Mouse (Mus musculus) myocyte (in vitro differentiated cells): ENCODE data around the gene Rrp8. TPM values are rescaled to one million over a fixed set of nuclear protein-coding genes. Genes with fewer than 3 reads are reported as not detected.

Source experiments
- H3K27me3 ChIP-seq: one replicate; pipeline ENCODE4 v1.6.1; 2011; ENCODE audit not compliant: control insufficient read depth, insufficient read depth, insufficient read length
- H3K36me3 ChIP-seq: one replicate; pipeline ENCODE4 v1.6.1; 2011; ENCODE audit not compliant: control insufficient read depth, insufficient read depth
- H3K4me2 ChIP-seq: one replicate; pipeline ENCODE4 v1.6.1; 2011; ENCODE audit warnings: low read depth, control low read depth
- H3K4me3 ChIP-seq: one replicate; pipeline ENCODE4 v1.5.1; 2011; ENCODE audit warnings: mild to moderate bottlenecking, control low read depth, moderate library complexity
- H3K79me2 ChIP-seq: one replicate; pipeline ENCODE4 v1.6.1; 2011; ENCODE audit not compliant: control insufficient read depth, insufficient read depth
- H3ac ChIP-seq: one replicate; pipeline ENCODE4 v1.6.1; 2011; ENCODE audit not compliant: control insufficient read depth, insufficient read length
- CEBPB ChIP-seq: IDR thresholded peaks from 2 replicates; pipeline ENCODE4 v1.6.1; 2011; ENCODE audit warnings: mild to moderate bottlenecking, moderate library complexity; ENCODE audit not compliant: poor library complexity, insufficient read depth, severe bottlenecking
- E2F4 ChIP-seq: IDR thresholded peaks from one replicate; pipeline ENCODE4 v1.6.1; 2011; ENCODE audit warnings: mild to moderate bottlenecking, control low read depth, moderate library complexity; ENCODE audit not compliant: insufficient read depth
- MAX ChIP-seq: IDR thresholded peaks from one replicate; pipeline ENCODE4 v1.6.1; 2011; ENCODE audit warnings: low read depth, mild to moderate bottlenecking, control low read depth
- MYOD1 ChIP-seq, 3 experiments: IDR thresholded peaks; one replicate each; pipeline ENCODE4 v1.6.1; 2011; ENCODE audit warnings: control low read depth in 2 of 3, low read depth in 2 of 3, mild to moderate bottlenecking in 2 of 3, moderate library complexity in 1 of 3; ENCODE audit not compliant: insufficient read length in 2 of 3, control insufficient read depth in 1 of 3
- MYOG ChIP-seq, 3 experiments: IDR thresholded peaks; one replicate each; pipeline ENCODE4 v1.6.1; 2011; ENCODE audit warnings: control low read depth in 2 of 3, low read depth in 2 of 3, mild to moderate bottlenecking in 2 of 3; ENCODE audit not compliant: insufficient read length in 2 of 3, control insufficient read depth in 1 of 3, insufficient read depth in 1 of 3
- POLR2A ChIP-seq: IDR thresholded peaks from one replicate; pipeline ENCODE4 v1.6.1; 2011; ENCODE audit warnings: low read depth, mild to moderate bottlenecking, control low read depth, moderate library complexity; ENCODE audit not compliant: insufficient read length
- POLR2AphosphoS2 ChIP-seq: IDR thresholded peaks from one replicate; pipeline ENCODE4 v1.6.1; 2011; ENCODE audit warnings: low read depth, control low read depth; ENCODE audit not compliant: insufficient read length
- REST ChIP-seq: IDR thresholded peaks from one replicate; pipeline ENCODE4 v1.6.1; 2011; ENCODE audit warnings: mild to moderate bottlenecking, control low read depth, moderate library complexity; ENCODE audit not compliant: insufficient read depth, insufficient read length
- SRF ChIP-seq: IDR thresholded peaks from one replicate; pipeline ENCODE4 v1.6.1; 2011; ENCODE audit warnings: low read depth; ENCODE audit not compliant: control insufficient read depth, insufficient read length
- TCF12 ChIP-seq: IDR thresholded peaks from one replicate; pipeline ENCODE4 v1.6.1; 2011; ENCODE audit warnings: mild to moderate bottlenecking, control low read depth; ENCODE audit not compliant: poor library complexity, insufficient read depth, severe bottlenecking
- TCF3 ChIP-seq: IDR thresholded peaks from one replicate; pipeline ENCODE4 v1.6.1; 2011; ENCODE audit warnings: low read depth, control low read depth; ENCODE audit not compliant: insufficient read length
- USF1 ChIP-seq: IDR thresholded peaks from one replicate; pipeline ENCODE4 v1.6.1; 2011; ENCODE audit warnings: low read depth, mild to moderate bottlenecking, control low read depth, moderate library complexity
- polyA plus RNA-seq: library from polyadenylated mRNA; unstranded; fragments of >200 nt; fragmentation: generic; extraction: Trizol; gene quantifications from one replicate; pipeline ENCODE4 v1.2.1, GENCODE M21; 2012; ENCODE audit warnings: missing spikeins

Rrp8 gene
- 15.5 TPM for polyA plus RNA-seq

DNA sequence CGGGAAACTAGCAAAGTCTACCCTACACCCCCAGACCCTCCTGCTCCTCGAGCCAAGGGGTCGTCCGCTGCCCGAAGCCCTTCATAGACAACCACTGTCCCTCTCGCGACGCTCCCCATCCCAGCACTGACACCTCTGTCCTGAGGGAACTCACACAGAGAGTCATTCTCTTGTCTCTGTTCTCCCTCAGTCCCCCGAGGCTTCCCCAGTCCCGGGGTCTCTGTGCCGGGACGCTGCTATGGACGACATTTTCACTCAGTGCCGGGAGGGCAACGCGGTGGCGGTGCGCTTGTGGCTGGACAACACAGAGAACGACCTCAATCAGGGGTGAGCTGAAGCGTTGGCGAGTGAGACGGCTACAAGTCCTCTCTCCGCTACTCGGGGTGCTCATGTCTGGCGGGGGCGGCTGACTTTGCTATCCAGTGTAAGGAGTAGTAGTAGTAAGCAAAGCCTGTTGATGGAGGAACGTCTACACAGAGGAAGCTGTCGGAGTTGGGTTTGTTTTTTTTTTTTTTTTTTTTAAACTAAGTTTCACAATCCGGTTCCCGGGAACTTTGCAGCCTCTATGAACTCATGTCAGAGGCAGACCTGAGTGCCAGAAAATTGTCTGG is at the start of gene Rrp8:
Gene Rrp8, minus strand, starts transcription at position 475 of the 611 bp plus-strand sequence.
- peaks cover 24% of the 10 kb centered on the region for H3K36me3 ChIP-seq

DNA sequence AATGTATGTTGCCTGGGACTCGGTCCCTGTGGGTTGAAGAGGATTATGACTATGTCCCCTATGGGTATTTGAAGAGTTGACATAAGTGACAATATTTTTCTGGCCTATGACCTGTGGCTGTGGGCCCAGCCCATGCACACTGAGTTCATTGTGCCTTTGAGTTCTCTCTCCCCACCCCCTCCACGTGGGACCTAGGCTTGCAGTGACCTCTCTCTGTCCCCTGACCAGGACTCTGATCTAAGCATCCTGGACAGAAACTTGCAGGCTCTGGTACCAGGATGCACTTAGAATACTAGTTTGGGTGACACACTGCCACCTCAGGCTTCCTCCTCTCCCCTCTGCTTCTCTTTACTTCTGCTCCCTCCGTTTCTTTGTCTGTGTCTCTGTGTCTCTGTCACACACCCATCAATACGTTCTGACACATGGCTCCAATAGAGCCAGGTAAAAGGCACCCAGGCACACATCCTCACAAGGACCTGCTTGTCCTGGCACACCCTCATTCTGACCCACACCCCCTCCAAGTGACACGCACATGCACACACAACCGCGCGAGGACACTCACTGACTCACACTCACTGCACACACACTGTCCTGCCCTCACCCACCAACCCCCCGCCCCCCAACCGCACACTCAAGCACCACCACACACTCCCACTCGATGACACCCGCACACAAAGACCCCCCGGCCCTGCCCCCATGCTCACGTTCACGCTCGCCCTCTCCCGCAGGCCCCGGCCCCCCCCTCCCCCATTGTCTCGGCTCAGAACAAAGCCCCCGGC is 49.5 kb upstream of the Rrp8 start:
- no peaks in the 10 kb centered on the region for H3K79me2 ChIP-seq
- TF ChIP-seq SRF (no peak), MYOG (IDR thresholded peaks at IDR 0.05; ENCODE audit: control insufficient read depth in 1 of 3, insufficient read depth in 1 of 3, insufficient read length in 2 of 3, low read depth in 2 of 3) (no peak), TCF12 (no peak), POLR2AphosphoS2 (no peak), USF1 (no peak), E2F4 (no peak), MAX (no peak), CEBPB (no peak), POLR2A (no peak), MYOD1 (IDR thresholded peaks at IDR 0.05; ENCODE audit: control insufficient read depth in 1 of 3, insufficient read length in 2 of 3, low read depth in 2 of 3) (no peak), REST (no peak), TCF3 (no peak)

More for the DNA sequence above, at the start of gene Rrp8:
- Histone ChIP-seq H3K27me3 (no peaks in the 10 kb centered on the region), H3ac (peak within 1 kb of the TSS; percentile 96), H3K4me3 (peak within 1 kb of the TSS; percentile 99), H3K4me2 (peak within 1 kb of the TSS; percentile 97), H3K79me2 (peaks cover 62% of the 10 kb centered on the region)
- no peak for TF ChIP-seq SRF
- TF ChIP-seq MYOD1 (IDR thresholded peaks at IDR 0.05; ENCODE audit: control insufficient read depth in 1 of 3, insufficient read length in 2 of 3, low read depth in 2 of 3) = no peak
- TF ChIP-seq POLR2A = peak; percentile 43

DNA sequence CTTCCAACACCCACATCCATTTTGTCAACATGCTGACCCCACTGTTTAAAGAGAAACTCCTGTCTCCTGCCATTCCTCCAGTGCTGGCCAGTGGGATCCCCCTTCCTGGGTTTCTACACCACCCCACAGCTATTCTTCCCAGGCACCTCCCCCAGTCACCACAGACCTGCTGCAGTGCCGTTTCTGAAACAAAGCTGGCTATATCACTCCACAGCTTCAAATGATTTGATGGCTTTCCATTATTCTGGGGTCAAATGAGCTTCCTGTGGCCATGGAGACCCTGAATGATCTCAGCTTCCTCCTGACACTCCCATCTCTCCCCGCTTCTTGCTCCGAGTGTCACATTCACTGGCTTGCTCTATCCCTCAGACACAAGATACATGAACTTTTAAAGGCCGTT is 47.4 kb upstream of the Rrp8 start:
- no peaks in the 10 kb centered on the region for H3K36me3 ChIP-seq
- H3K79me2 ChIP-seq = no peaks in the 10 kb centered on the region
- H3ac ChIP-seq = no peak overlapping the region
- H3K4me3 ChIP-seq = no peak overlapping the region
- peaks cover 15% of the 10 kb centered on the region for H3K27me3 ChIP-seq
- no peak for TF ChIP-seq USF1
- no peak overlapping the region for H3K4me2 ChIP-seq

More for the DNA sequence above, 49.5 kb upstream of the Rrp8 start:
- Histone ChIP-seq H3K4me3 (no peak overlapping the region), H3K4me2 (no peak overlapping the region), H3K36me3 (no peaks in the 10 kb centered on the region), H3K27me3 (peaks cover 15% of the 10 kb centered on the region), H3ac (no peak overlapping the region)

- TF ChIP-seq TCF12 (no peak), POLR2AphosphoS2 (no peak), CEBPB (no peak), MAX (no peak), TCF3 (no peak), MYOD1 (IDR thresholded peaks at IDR 0.05; ENCODE audit: control insufficient read depth in 1 of 3, insufficient read length in 2 of 3, low read depth in 2 of 3) (no peak), MYOG (IDR thresholded peaks at IDR 0.05; ENCODE audit: control insufficient read depth in 1 of 3, insufficient read depth in 1 of 3, insufficient read length in 2 of 3, low read depth in 2 of 3) (no peak), E2F4 (no peak), USF1 (no peak)
- H3ac ChIP-seq = no peak overlapping the region
- H3K27me3 ChIP-seq = peaks cover 15% of the 10 kb centered on the region
- no peak overlapping the region for H3K4me3 ChIP-seq
- no peak overlapping the region for H3K4me2 ChIP-seq
- H3K36me3 ChIP-seq = no peaks in the 10 kb centered on the region
- no peaks in the 10 kb centered on the region for H3K79me2 ChIP-seq
Observed at GRCm38 (mm10) chr7:105783861-105784260, 46.7 kb upstream of the Rrp8 start.

- TF ChIP-seq CEBPB (no peak), TCF3 (no peak), MAX (no peak), POLR2A (no peak), MYOG (IDR thresholded peaks at IDR 0.05; ENCODE audit: control insufficient read depth in 1 of 3, insufficient read depth in 1 of 3, insufficient read length in 2 of 3, low read depth in 2 of 3) (no peak), TCF12 (no peak), REST (no peak), E2F4 (no peak)
- H3ac ChIP-seq = no peak overlapping the region
- H3K27me3 ChIP-seq = peaks cover 5% of the 10 kb centered on the region
- no peaks in the 10 kb centered on the region for H3K79me2 ChIP-seq
- no peaks in the 10 kb centered on the region for H3K36me3 ChIP-seq
- H3K4me2 ChIP-seq = peak overlapping the region; percentile 77
- H3K4me3 ChIP-seq = no peak overlapping the region
Observed at GRCm38 (mm10) chr7:105778553-105779265, 41.5 kb upstream of the Rrp8 start.
